In the genomic region with DNA sequence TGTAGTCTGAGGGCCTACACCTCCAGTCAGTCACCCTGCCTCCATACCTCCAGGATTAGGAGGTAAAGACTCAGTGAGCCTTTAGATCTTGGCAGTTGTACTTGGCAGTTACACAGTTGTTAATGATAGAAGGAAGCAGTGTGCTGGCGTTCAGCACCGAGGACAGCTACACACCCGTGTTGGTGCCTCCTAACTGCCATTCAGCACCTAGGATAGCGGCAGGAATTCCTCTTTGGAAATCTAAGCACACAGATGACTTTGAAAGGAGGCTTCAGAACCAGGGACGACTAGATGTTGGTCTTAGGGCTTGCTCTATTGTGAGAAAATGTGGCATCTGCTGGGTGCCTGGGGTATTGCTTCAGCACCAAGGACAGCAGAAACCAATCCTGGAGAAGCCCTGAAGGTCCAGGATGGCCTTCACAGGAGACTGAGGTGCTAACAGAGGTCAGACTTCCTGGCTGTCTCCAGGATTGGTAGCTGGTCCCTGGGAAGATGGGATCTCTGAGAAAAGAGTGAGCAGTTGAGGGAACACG, we compare ENCODE assay signal across 8 mouse cellular contexts. TPM values are rescaled to one million over a fixed set of nuclear protein-coding genes. Genes with fewer than 3 reads are reported as not detected.
DNase-seq lines count a peak whose midpoint lies in the region; ATAC-seq and TF ChIP-seq lines count a peak whose summit lies in the region.

No protein-coding gene starts in this region.

- no peaks in the 10 kb centered on the region for H3K27me3 ChIP-seq in neural tube, embryonic 15.5 days (replicated peaks)
- no peaks in the 10 kb centered on the region for H3K27me3 ChIP-seq in myocyte (ENCODE audit: control insufficient read depth, insufficient read depth, insufficient read length)

- H3K9ac ChIP-seq in neural tube, embryonic 15.5 days (replicated peaks) = no peak overlapping the region

- H3K36me3 ChIP-seq in neural tube, embryonic 15.5 days = peaks cover 74% of the 10 kb centered on the region
- no peaks in the 10 kb centered on the region for H3K36me3 ChIP-seq in myocyte (ENCODE audit: control insufficient read depth, insufficient read depth)

- ATAC-seq in neural tube, embryonic 15.5 days (ENCODE audit: low FRiP score) = no peak

- intact Hi-C loops in gastrocnemius, postnatal 36 days (cut with DNase I) = no loop called here

- no peak overlapping the region for H3ac ChIP-seq in myocyte (ENCODE audit: control insufficient read depth, insufficient read length)

- H3K79me2 ChIP-seq in myocyte (ENCODE audit: control insufficient read depth, insufficient read depth) = no peaks in the 10 kb centered on the region

- no peak for TF ChIP-seq POLR2A in myocyte (IDR thresholded peaks at IDR 0.05; ENCODE audit: insufficient read length, low read depth)

- WGBS in neural tube, embryonic 15.5 days = 17% methylated on average over 6 of the region's 6 CpGs

- no peaks in the 10 kb centered on the region for H3K9me3 ChIP-seq in neural tube, embryonic 15.5 days (replicated peaks)

- H3K4me1 ChIP-seq in neural tube, embryonic 15.5 days = no peaks in the 10 kb centered on the region

- no peak overlapping the region for H3K4me3 ChIP-seq in neural tube, embryonic 15.5 days (replicated peaks)
- no peak overlapping the region for H3K4me3 ChIP-seq in myocyte

- no peak overlapping the region for H3K4me2 ChIP-seq in neural tube, embryonic 15.5 days
- H3K4me2 ChIP-seq in myocyte (ENCODE audit: low read depth) = no peak overlapping the region

- no peak overlapping the region for H3K27ac ChIP-seq in neural tube, embryonic 15.5 days (replicated peaks)

- peak; percentile 77 for DNase-seq in neural tube, embryonic 10.5 days (ENCODE audit: extremely low spot score, low spot score)
- peak; percentile 87 for DNase-seq in adrenal gland, postnatal 10 days
- peak; percentile 27 to 41 for DNase-seq in gastrocnemius, postnatal 36 days
- peak; percentile 72 to 86 for DNase-seq in kidney, postnatal 25 days
- DNase-seq in urinary bladder, postnatal 4 days (ENCODE audit: low spot score in 2 of 2) = peak; percentile 51 to 73
- DNase-seq in cerebellum, adult 11 months = no peak

TF ChIP-seq in myocyte, 11 proteins besides CTCF, POLR2A, EP300 and RAD21:
- TF ChIP-seq TCF3 (IDR thresholded peaks at IDR 0.05; ENCODE audit: insufficient read length, low read depth) = no peak
- TF ChIP-seq MYOG (IDR thresholded peaks at IDR 0.05; ENCODE audit: control insufficient read depth in 1 of 3, insufficient read depth in 1 of 3, insufficient read length in 2 of 3, low read depth in 2 of 3) = no peak
- TF ChIP-seq TCF12 (IDR thresholded peaks at IDR 0.05; ENCODE audit: insufficient read depth, poor library complexity, severe bottlenecking) = no peak
- TF ChIP-seq E2F4 (IDR thresholded peaks at IDR 0.05; ENCODE audit: insufficient read depth) = no peak
- TF ChIP-seq USF1 (IDR thresholded peaks at IDR 0.05; ENCODE audit: low read depth) = no peak
- TF ChIP-seq SRF (IDR thresholded peaks at IDR 0.05; ENCODE audit: control insufficient read depth, insufficient read length, low read depth) = no peak
- no peak for TF ChIP-seq POLR2AphosphoS2 (IDR thresholded peaks at IDR 0.05; ENCODE audit: insufficient read length, low read depth)
- TF ChIP-seq REST (IDR thresholded peaks at IDR 0.05; ENCODE audit: insufficient read depth, insufficient read length) = peak; percentile 99
- no peak for TF ChIP-seq CEBPB (IDR thresholded peaks at IDR 0.05; ENCODE audit: insufficient read depth, poor library complexity, severe bottlenecking)
- TF ChIP-seq MYOD1 (IDR thresholded peaks at IDR 0.05; ENCODE audit: control insufficient read depth in 1 of 3, insufficient read length in 2 of 3, low read depth in 2 of 3) = no peak
- peak; percentile 90 for TF ChIP-seq MAX (IDR thresholded peaks at IDR 0.05; ENCODE audit: low read depth)

RNA-seq across cellular contexts. Expression of a gene that starts 19.3 kb away (rescaled TPM):
- 1.1 and 1.4 TPM in 2 replicates for polyA plus RNA-seq in neural tube, embryonic 15.5 days (2015; fragmentation: Nextera tagmentation; extraction: Ambion mirVana)
- under 1 TPM; 0.33 to 0.45 TPM for total RNA-seq in adrenal gland, postnatal 10 days (2021)
- total RNA-seq in gastrocnemius, postnatal 36 days (2021) = not detected
- polyA plus RNA-seq in myocyte (2012; fragmentation: generic; extraction: Trizol) = 0.12 TPM

RNA-seq across cellular contexts. Expression of a gene that starts 21.9 kb away (rescaled TPM):
- polyA plus RNA-seq in neural tube, embryonic 15.5 days (2015; fragmentation: Nextera tagmentation; extraction: Ambion mirVana) = 28.9 and 29.7 TPM in 2 replicates
- total RNA-seq in adrenal gland, postnatal 10 days (2021) = 10 to 100 TPM; 34.3 to 40.2 TPM
- 10 to 100 TPM; 16.1 to 18.6 TPM for total RNA-seq in gastrocnemius, postnatal 36 days (2021)
- polyA plus RNA-seq in myocyte (2012; fragmentation: generic; extraction: Trizol) = 20.6 TPM

RNA-seq across cellular contexts. Expression of a gene that starts 45.8 kb away (rescaled TPM):
- polyA plus RNA-seq in neural tube, embryonic 15.5 days (2015; fragmentation: Nextera tagmentation; extraction: Ambion mirVana) = 40.7 and 58.0 TPM in 2 replicates
- total RNA-seq in adrenal gland, postnatal 10 days (2021) = 10 to 100 TPM; 44.3 to 47.1 TPM
- 10 to 100 TPM; 19.6 to 20.0 TPM for total RNA-seq in gastrocnemius, postnatal 36 days (2021)
- polyA plus RNA-seq in myocyte (2012; fragmentation: generic; extraction: Trizol) = 77.0 TPM

RNA-seq across cellular contexts. Expression of a gene that starts 46.1 kb away (rescaled TPM):
- polyA plus RNA-seq in neural tube, embryonic 15.5 days (2015; fragmentation: Nextera tagmentation; extraction: Ambion mirVana) = 0.78 and 4.7 TPM in 2 replicates
- total RNA-seq in adrenal gland, postnatal 10 days (2021) = 1 to 10 TPM; 5.2 TPM
- total RNA-seq in gastrocnemius, postnatal 36 days (2021) = 1 to 10 TPM; 1.0 to 6.4 TPM
- polyA plus RNA-seq in myocyte (2012; fragmentation: generic; extraction: Trizol) = 1.9 TPM

RNA-seq across cellular contexts. Expression of a gene that starts 46.3 kb away (rescaled TPM):
- polyA plus RNA-seq in neural tube, embryonic 15.5 days (2015; fragmentation: Nextera tagmentation; extraction: Ambion mirVana) = 3.6 and 4.1 TPM in 2 replicates
- 100 to 1,000 TPM; 144 to 202 TPM for total RNA-seq in adrenal gland, postnatal 10 days (2021)
- 10 to 100 TPM; 55.2 to 69.3 TPM for total RNA-seq in gastrocnemius, postnatal 36 days (2021)
- 939 TPM for polyA plus RNA-seq in myocyte (2012; fragmentation: generic; extraction: Trizol)
